36 mouse cellular contexts compared by ENCODE assay signal in the genomic region with DNA sequence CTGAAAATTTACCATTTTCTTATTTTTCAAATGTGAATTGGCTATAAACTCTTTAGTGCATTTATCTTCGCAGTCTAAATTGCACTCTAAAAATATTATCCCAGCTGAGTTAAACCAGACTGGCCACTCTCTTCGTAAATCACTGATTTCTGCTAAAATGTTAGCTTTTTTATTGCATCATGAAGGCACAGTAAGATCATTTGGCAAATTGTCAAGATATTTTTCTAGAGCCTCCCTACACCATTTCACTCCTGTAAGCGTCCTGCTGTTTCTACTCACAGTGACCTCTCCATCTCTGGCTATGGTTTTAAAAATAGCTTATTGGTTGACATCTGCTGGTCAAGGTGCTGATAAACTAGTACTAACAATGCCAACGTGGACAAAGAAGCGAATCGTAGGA. TPM values are rescaled to one million over a fixed set of nuclear protein-coding genes. Genes with fewer than 3 reads are reported as not detected.
DNase-seq lines count a peak whose midpoint lies in the region; ATAC-seq and TF ChIP-seq lines count a peak whose summit lies in the region.
"Had no signal": no experiment of that assay in that cellular context is flagged by ENCODE, and none has a peak within 500 bp of the region (broad histone marks: within the 10 kb centered on the region; RNA-seq: fewer than 3 reads in every experiment).

No protein-coding gene starts in this region.

- peaks cover 8% of the 10 kb centered on the region; the same call in 1 of the 2 replicates for H3K36me3 ChIP-seq in heart, embryonic 16.5 days (ENCODE audit: control insufficient read depth, insufficient read depth)
- H3K36me3 ChIP-seq in heart, adult 2 months (ENCODE audit: control insufficient read depth, insufficient read depth, low read length) = peaks cover 12% of the 10 kb centered on the region
- H3K36me3 ChIP-seq in stomach, embryonic 14.5 days (ENCODE audit: control insufficient read depth, insufficient read depth, low read length) = peaks cover under 1% of the 10 kb centered on the region; the same call in 1 of the 2 replicates
- 0 out of 2 replicates have a peak, but pooled peaks cover 7% of the 10 kb centered on the region for H3K36me3 ChIP-seq in stomach, postnatal 0 days (ENCODE audit: control insufficient read depth, insufficient read depth, low read length)

- intact Hi-C loops in heart, postnatal 25 days (cut with DNase I) = no loop called here
- intact Hi-C loops in heart, adult 2 months (cut with DNase I) = no loop called here

- no peak overlapping the region for H3K9ac ChIP-seq in heart, embryonic 16.5 days (ENCODE audit: low read length)
- no peak overlapping the region for H3K9ac ChIP-seq in heart, adult 2 months (ENCODE audit: low read depth, low read length)
- H3K9ac ChIP-seq in stomach, embryonic 14.5 days (replicated peaks; ENCODE audit: low read depth, low read length) = no peak overlapping the region
- no peak overlapping the region for H3K9ac ChIP-seq in stomach, postnatal 0 days (ENCODE audit: low read length)
- H3K9ac ChIP-seq: embryonic facial prominence, embryonic 15.5 days; forebrain, embryonic 13.5 days; hindbrain, embryonic 12.5 days; liver, embryonic 13.5 days; midbrain, embryonic 12.5 days; neural tube, embryonic 12.5 days had no signal

- no peaks in the 10 kb centered on the region for H3K27me3 ChIP-seq in heart, embryonic 16.5 days (ENCODE audit: control insufficient read depth, insufficient read depth, low read length)
- no peaks in the 10 kb centered on the region for H3K27me3 ChIP-seq in heart, adult 2 months (ENCODE audit: control insufficient read depth, insufficient read depth, low read length)
- H3K27me3 ChIP-seq in stomach, embryonic 14.5 days (ENCODE audit: control insufficient read depth, insufficient read depth, low read length) = no peaks in the 10 kb centered on the region
- H3K27me3 ChIP-seq in stomach, postnatal 0 days (ENCODE audit: control insufficient read depth, insufficient read depth, low read length) = no peaks in the 10 kb centered on the region
- H3K27me3 ChIP-seq: CH12.LX; embryonic facial prominence, embryonic 15.5 days; forebrain, embryonic 13.5 days; hindbrain, embryonic 12.5 days; liver, embryonic 13.5 days; megakaryocyte, embryonic 14.5 days; midbrain, embryonic 12.5 days; neural tube, embryonic 12.5 days had no signal

- 36% methylated on average over 6 of the region's 6 CpGs for whole genome bisulfite sequencing in heart, embryonic 16.5 days
- 43% methylated on average over 6 of the region's 6 CpGs for WGBS in heart, adult 2 months
- 54% methylated on average over 6 of the region's 6 CpGs for WGBS in stomach, embryonic 14.5 days
- 59% methylated on average over 6 of the region's 6 CpGs for WGBS in stomach, postnatal 0 days

- H3K4me1 ChIP-seq in heart, embryonic 16.5 days (ENCODE audit: control insufficient read depth, insufficient read depth, low read length) = peaks cover 16% of the 10 kb centered on the region
- H3K4me1 ChIP-seq in heart, adult 2 months (ENCODE audit: control insufficient read depth, insufficient read depth, low read length) = peaks cover 3% of the 10 kb centered on the region
- H3K4me1 ChIP-seq in stomach, embryonic 14.5 days (ENCODE audit: control insufficient read depth, insufficient read depth, low read length) = no peaks in the 10 kb centered on the region
- H3K4me1 ChIP-seq in stomach, postnatal 0 days (replicated peaks; ENCODE audit: control insufficient read depth, insufficient read depth) = no peaks in the 10 kb centered on the region
- H3K4me1 ChIP-seq: embryonic facial prominence, embryonic 10.5 days; embryonic facial prominence, embryonic 15.5 days; forebrain, embryonic 13.5 days; hindbrain, embryonic 12.5 days; liver, embryonic 13.5 days; midbrain, embryonic 12.5 days; neural tube, embryonic 12.5 days had no signal

- H3K4me3 ChIP-seq in heart, embryonic 16.5 days (ENCODE audit: low read length) = no peak overlapping the region
- H3K4me3 ChIP-seq in heart, adult 2 months = no peak overlapping the region
- no peak overlapping the region for H3K4me3 ChIP-seq in layer of hippocampus, adult 2 months
- H3K4me3 ChIP-seq in stomach, embryonic 14.5 days (ENCODE audit: low read depth, low read length) = no peak overlapping the region
- H3K4me3 ChIP-seq in stomach, postnatal 0 days (ENCODE audit: low read depth, low read length) = no peak overlapping the region
- H3K4me3 ChIP-seq: embryonic facial prominence, embryonic 10.5 days; embryonic facial prominence, embryonic 15.5 days; forebrain, embryonic 13.5 days; hindbrain, embryonic 12.5 days; liver, embryonic 13.5 days; megakaryocyte, embryonic 14.5 days; midbrain, embryonic 12.5 days; myocyte; neural tube, embryonic 12.5 days had no signal

- peak overlapping the region; percentile 8; the same call in 1 of the 2 replicates for H3K27ac ChIP-seq in heart, embryonic 16.5 days (ENCODE audit: low read length)
- H3K27ac ChIP-seq in heart, adult 2 months = no peak overlapping the region
- H3K27ac ChIP-seq in layer of hippocampus, adult 2 months = peak overlapping the region; percentile 83
- H3K27ac ChIP-seq in stomach, embryonic 14.5 days (ENCODE audit: low read length) = peak overlapping the region; percentile 21; the same call in 1 of the 2 replicates
- H3K27ac ChIP-seq in stomach, postnatal 0 days (replicated peaks) = no peak overlapping the region
- H3K27ac ChIP-seq: embryonic facial prominence, embryonic 10.5 days; embryonic facial prominence, embryonic 15.5 days; forebrain, embryonic 13.5 days; hindbrain, embryonic 12.5 days; hindbrain, postnatal 0 days; liver, embryonic 13.5 days; midbrain, embryonic 12.5 days; neural tube, embryonic 12.5 days had no signal

- peak; percentile 83 for DNase-seq in heart, adult 11 months
- no peak for DNase-seq in heart, postnatal 25 days (ENCODE audit: low spot score)
- no peak for DNase-seq in heart, adult 2 months
- DNase-seq in layer of hippocampus, adult 2 months (ENCODE audit: low spot score in 2 of 2) = no peak
- no peak for DNase-seq in layer of hippocampus, adult 11-12 months (ENCODE audit: low spot score)
- no peak for DNase-seq in stomach, postnatal 0 days (ENCODE audit: low spot score)
- DNase-seq: adrenal gland, adult 8-10 months; cerebellum, adult 2 months; cerebellum, postnatal 14 days; gastrocnemius, postnatal 10 days; kidney, adult 9 months; left cerebral cortex, postnatal 4 days; liver, embryonic 13.5 days; lung, adult 2 months; lung, postnatal 4 days; right cerebral cortex, adult 18-20 months; spleen, adult 18-20 months; thymus, adult 2 months; thymus, postnatal 36 days had no signal

- TF ChIP-seq EP300 in heart, adult 2 months (IDR thresholded peaks at IDR 0.05; ENCODE audit: insufficient read depth, low read depth, low read length) = no peak
- no peak for TF ChIP-seq EP300 in stomach, postnatal 0 days (optimal IDR thresholded peaks at IDR 0.05)

- TF ChIP-seq CTCF in heart, adult 2 months (IDR thresholded peaks at IDR 0.05) = no peak
- no peak for TF ChIP-seq CTCF in layer of hippocampus, adult 2 months (conservative IDR thresholded peaks at IDR 0.05)
- no peak for TF ChIP-seq CTCF in stomach, postnatal 0 days (IDR thresholded peaks at IDR 0.05; ENCODE audit: low read depth)

- H3K4me2 ChIP-seq in heart, embryonic 16.5 days (ENCODE audit: low read depth, low read length) = peak overlapping the region; percentile 19; the same call in 1 of the 2 replicates
- H3K4me2 ChIP-seq in stomach, embryonic 14.5 days (replicated peaks; ENCODE audit: low read depth, low read length) = no peak overlapping the region
- no peak overlapping the region for H3K4me2 ChIP-seq in stomach, postnatal 0 days (replicated peaks; ENCODE audit: low read depth)
- H3K4me2 ChIP-seq: embryonic facial prominence, embryonic 15.5 days; forebrain, embryonic 13.5 days; hindbrain, embryonic 12.5 days; liver, embryonic 13.5 days; midbrain, embryonic 12.5 days; neural tube, embryonic 12.5 days had no signal

- TF ChIP-seq POLR2A in heart, adult 2 months (IDR thresholded peaks at IDR 0.05; ENCODE audit: insufficient read depth, low read depth, low read length) = no peak

- no peaks in the 10 kb centered on the region for H3K9me3 ChIP-seq in heart, embryonic 16.5 days (replicated peaks; ENCODE audit: control insufficient read depth, low read length)
- no peaks in the 10 kb centered on the region for H3K9me3 ChIP-seq in stomach, embryonic 14.5 days (ENCODE audit: control insufficient read depth, low read depth, low read length)
- no peaks in the 10 kb centered on the region for H3K9me3 ChIP-seq in stomach, postnatal 0 days (ENCODE audit: control insufficient read depth, low read length)
- H3K9me3 ChIP-seq: embryonic facial prominence, embryonic 10.5 days; embryonic facial prominence, embryonic 15.5 days; forebrain, embryonic 13.5 days; hindbrain, embryonic 12.5 days; liver, embryonic 13.5 days; megakaryocyte, embryonic 14.5 days; midbrain, embryonic 12.5 days; neural tube, embryonic 12.5 days had no signal

- no peak for ATAC-seq in heart, embryonic 16.5 days (replicated peaks; ENCODE audit: extremely low read depth, insufficient read depth, low FRiP score)
- ATAC-seq in stomach, embryonic 14.5 days (ENCODE audit: insufficient number of reproducible peaks, insufficient read depth, low FRiP score, low read depth) = no peak
- ATAC-seq in stomach, postnatal 0 days (ENCODE audit: low FRiP score, low TSS enrichment) = no peak; the same call in 1 of the 2 replicates
- ATAC-seq: forebrain, embryonic 13.5 days; hindbrain, postnatal 0 days; intestine, embryonic 16.5 days had no signal

- H3K79me2 ChIP-seq in heart, adult 2 months (replicated peaks; ENCODE audit: control insufficient read depth, insufficient read depth, low read length) = no peaks in the 10 kb centered on the region

RNA-seq across cellular contexts. Expression of gene Ndufb2, which starts 13.7 kb away (rescaled TPM):
- total RNA-seq in heart, postnatal 25 days (2021) = 100 to 1,000 TPM; 685 to 720 TPM
- 696 and 711 TPM in 2 replicates for polyA plus RNA-seq in heart, embryonic 16.5 days (2015; fragmentation: Nextera tagmentation; extraction: Ambion mirVana)
- total RNA-seq in heart, adult 2 months (2021) = 100 to 1,000 TPM; 625 to 742 TPM
- 916 and 995 TPM in 2 replicates for polyA plus RNA-seq in heart, adult 2 months (2012; rRNA removed)
- total RNA-seq in layer of hippocampus, adult 2 months (2021) = 100 to 1,000 TPM; 167 to 192 TPM
- 337 and 395 TPM in 2 replicates for polyA plus RNA-seq in stomach, embryonic 14.5 days (2014; fragmentation: Nextera tagmentation; extraction: Ambion mirVana)
- polyA plus RNA-seq in stomach, postnatal 0 days (2015; fragmentation: Nextera tagmentation; extraction: Ambion mirVana) = 419 and 461 TPM in 2 replicates

RNA-seq across cellular contexts. Expression of gene Gm42420, which starts 20.5 kb away (rescaled TPM):
- not detected for total RNA-seq in heart, postnatal 25 days (2021)
- 3.2 TPM in 1 of 2 replicates, not detected in the other for polyA plus RNA-seq in heart, embryonic 16.5 days (2015; fragmentation: Nextera tagmentation; extraction: Ambion mirVana)
- total RNA-seq in heart, adult 2 months (2021) = not detected
- 0.59 and 2.2 TPM in 2 replicates for polyA plus RNA-seq in heart, adult 2 months (2012; rRNA removed)
- total RNA-seq in layer of hippocampus, adult 2 months (2021) = not detected
- 0.50 and 0.62 TPM in 2 replicates for polyA plus RNA-seq in stomach, embryonic 14.5 days (2014; fragmentation: Nextera tagmentation; extraction: Ambion mirVana)
- polyA plus RNA-seq in stomach, postnatal 0 days (2015; fragmentation: Nextera tagmentation; extraction: Ambion mirVana) = 0.63 and 1.4 TPM in 2 replicates
- total RNA-seq: ES-E14; gastrocnemius, postnatal 10 days; hindbrain, postnatal 0 days; layer of hippocampus, adult 18-20 months; midbrain, postnatal 0 days had no signal
- polyA plus RNA-seq: C2C12; embryonic facial prominence, embryonic 10.5 days; forebrain, embryonic 13.5 days; lung, adult 2 months had no signal

RNA-seq across cellular contexts. Expression of gene Adck2, which starts 32.4 kb away (rescaled TPM):
- total RNA-seq in heart, postnatal 25 days (2021) = 10 to 100 TPM; 16.5 to 16.6 TPM
- polyA plus RNA-seq in heart, embryonic 16.5 days (2015; fragmentation: Nextera tagmentation; extraction: Ambion mirVana) = 19.3 and 19.5 TPM in 2 replicates
- 10 to 100 TPM; 12.1 to 15.6 TPM for total RNA-seq in heart, adult 2 months (2021)
- 7.6 and 15.9 TPM in 2 replicates for polyA plus RNA-seq in heart, adult 2 months (2012; rRNA removed)
- total RNA-seq in layer of hippocampus, adult 2 months (2021) = 10 to 100 TPM; 27.5 to 32.0 TPM
- polyA plus RNA-seq in stomach, embryonic 14.5 days (2014; fragmentation: Nextera tagmentation; extraction: Ambion mirVana) = 28.1 and 29.5 TPM in 2 replicates
- polyA plus RNA-seq in stomach, postnatal 0 days (2015; fragmentation: Nextera tagmentation; extraction: Ambion mirVana) = 22.0 and 24.4 TPM in 2 replicates

RNA-seq across cellular contexts. Expression of gene Dennd2a, which starts 48.4 kb away (rescaled TPM):
- total RNA-seq in heart, postnatal 25 days (2021) = 1 to 10 TPM; 7.6 to 9.9 TPM
- 10.0 and 12.2 TPM in 2 replicates for polyA plus RNA-seq in heart, embryonic 16.5 days (2015; fragmentation: Nextera tagmentation; extraction: Ambion mirVana)
- 1 to 10 TPM; 6.0 to 6.6 TPM for total RNA-seq in heart, adult 2 months (2021)
- polyA plus RNA-seq in heart, adult 2 months (2012; rRNA removed) = 5.6 and 7.4 TPM in 2 replicates
- total RNA-seq in layer of hippocampus, adult 2 months (2021) = 10 to 100 TPM; 37.0 to 38.2 TPM
- 22.2 and 23.6 TPM in 2 replicates for polyA plus RNA-seq in stomach, embryonic 14.5 days (2014; fragmentation: Nextera tagmentation; extraction: Ambion mirVana)
- 4.7 TPM in 2 replicates for polyA plus RNA-seq in stomach, postnatal 0 days (2015; fragmentation: Nextera tagmentation; extraction: Ambion mirVana)

Comparison
In these comparisons a context has a peak if more than half of its experiments do, and no peak if none do; other contexts are left out.
1. H3K27ac ChIP-seq: peak in heart, embryonic 16.5 days (single experiment), layer of hippocampus, adult 2 months (single experiment) and stomach, embryonic 14.5 days (single experiment); none in heart, adult 2 months (single experiment) and stomach, postnatal 0 days (single experiment).